Mouse (Mus musculus): ENCODE results near the gene Trim72. TPM values are rescaled to one million over a fixed set of nuclear protein-coding genes. Genes with fewer than 3 reads are reported as not detected.
"Not testable (repeated sequence)": the region's sequence is repeated elsewhere in the genome, so short reads cannot be mapped to it uniquely, and the experiment has no call there.

Trim72 gene
- polyA plus RNA-seq, 1 experiment from 2014 or later = 0.40 TPM

- H3K9ac ChIP-seq (replicated peaks) = no peak overlapping the region
- H3K27ac ChIP-seq (replicated peaks) = no peak overlapping the region
- no peaks in the 10 kb centered on the region for H3K36me3 ChIP-seq
- no peak overlapping the region for H3K4me3 ChIP-seq (replicated peaks)
- no peak for ATAC-seq (ENCODE audit: low FRiP score)
- no peak overlapping the region for H3K4me2 ChIP-seq
- no peaks in the 10 kb centered on the region for H3K4me1 ChIP-seq
- 93% methylated on average over 3 of the region's 3 CpGs for WGBS
- no peaks in the 10 kb centered on the region for H3K9me3 ChIP-seq (replicated peaks)
- no peaks in the 10 kb centered on the region for H3K27me3 ChIP-seq (replicated peaks)
Observed at GRCm38 (mm10) chr7:128032989-128033293, 29.2 kb downstream of the Trim72 start.

DNA sequence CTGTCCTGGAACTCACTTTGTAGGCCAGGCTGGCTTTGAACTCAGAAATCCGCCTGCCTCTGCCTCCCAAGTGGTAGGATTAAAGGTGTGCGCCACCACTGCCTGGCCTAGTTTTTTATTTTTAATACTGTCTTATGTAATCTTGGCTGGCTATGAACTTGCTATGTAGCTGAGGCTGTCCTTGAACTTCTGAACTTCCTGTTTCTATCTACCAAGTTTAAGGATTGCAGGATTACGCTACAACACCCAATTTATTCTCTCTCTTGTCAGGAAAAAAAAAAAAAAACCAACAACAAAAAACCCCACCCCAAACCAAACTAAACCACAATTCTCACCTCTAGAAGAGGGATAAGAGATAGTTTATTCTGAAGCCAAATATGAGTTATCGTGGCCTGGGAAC is 29.9 kb downstream of the Trim72 start:
- WGBS = 93% methylated on average over 4 of the region's 4 CpGs
- H3K27ac ChIP-seq (replicated peaks) = no peak overlapping the region
- H3K4me2 ChIP-seq = no peak overlapping the region
- no peaks in the 10 kb centered on the region for H3K9me3 ChIP-seq (replicated peaks)
- H3K4me1 ChIP-seq = no peaks in the 10 kb centered on the region
- H3K27me3 ChIP-seq (replicated peaks) = no peaks in the 10 kb centered on the region
- H3K36me3 ChIP-seq = no peaks in the 10 kb centered on the region
- H3K4me3 ChIP-seq (replicated peaks) = no peak overlapping the region
- H3K9ac ChIP-seq (replicated peaks) = no peak overlapping the region
- ATAC-seq (ENCODE audit: low FRiP score) = no peak

DNA sequence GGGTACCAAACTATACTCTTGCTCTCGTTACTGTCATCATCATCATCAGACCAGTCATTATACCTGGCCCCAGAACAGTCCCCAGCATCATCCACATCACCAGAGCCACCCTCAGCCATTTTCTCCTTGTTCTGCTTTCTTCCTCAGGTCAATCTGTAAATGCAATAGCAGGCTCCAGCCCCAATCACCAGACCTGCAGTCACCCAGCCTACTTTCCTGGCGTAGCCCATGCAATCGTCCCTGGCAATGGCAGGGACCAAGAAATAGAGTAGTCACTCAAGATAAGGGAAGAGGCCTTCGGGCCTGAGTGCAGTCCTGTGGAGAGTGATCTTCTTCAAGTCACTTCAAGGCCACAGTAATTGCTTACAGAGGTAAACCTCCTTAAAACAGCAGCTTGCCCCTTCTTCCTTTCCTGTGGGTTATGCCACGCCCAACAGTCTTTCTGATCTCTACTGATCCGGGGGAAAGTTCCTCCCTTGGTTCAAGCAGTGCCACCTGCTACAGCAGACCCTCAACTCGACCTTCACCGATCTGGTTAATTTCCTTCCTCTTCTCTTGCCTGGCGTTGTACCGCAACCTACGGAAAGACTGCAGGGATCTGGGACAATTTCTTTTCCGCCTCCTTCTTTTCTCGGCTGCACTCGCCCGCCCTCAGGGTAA is 38.5 kb downstream of the Trim72 start:
- not testable (repeated sequence) for H3K27ac ChIP-seq (replicated peaks); ATAC-seq (ENCODE audit: low FRiP score); H3K4me3 ChIP-seq (replicated peaks); H3K9me3 ChIP-seq (replicated peaks); H3K4me2 ChIP-seq; H3K4me1 ChIP-seq; H3K9ac ChIP-seq (replicated peaks); H3K36me3 ChIP-seq; H3K27me3 ChIP-seq (replicated peaks)
- WGBS = 80% methylated on average over 15 of the region's 15 CpGs

DNA sequence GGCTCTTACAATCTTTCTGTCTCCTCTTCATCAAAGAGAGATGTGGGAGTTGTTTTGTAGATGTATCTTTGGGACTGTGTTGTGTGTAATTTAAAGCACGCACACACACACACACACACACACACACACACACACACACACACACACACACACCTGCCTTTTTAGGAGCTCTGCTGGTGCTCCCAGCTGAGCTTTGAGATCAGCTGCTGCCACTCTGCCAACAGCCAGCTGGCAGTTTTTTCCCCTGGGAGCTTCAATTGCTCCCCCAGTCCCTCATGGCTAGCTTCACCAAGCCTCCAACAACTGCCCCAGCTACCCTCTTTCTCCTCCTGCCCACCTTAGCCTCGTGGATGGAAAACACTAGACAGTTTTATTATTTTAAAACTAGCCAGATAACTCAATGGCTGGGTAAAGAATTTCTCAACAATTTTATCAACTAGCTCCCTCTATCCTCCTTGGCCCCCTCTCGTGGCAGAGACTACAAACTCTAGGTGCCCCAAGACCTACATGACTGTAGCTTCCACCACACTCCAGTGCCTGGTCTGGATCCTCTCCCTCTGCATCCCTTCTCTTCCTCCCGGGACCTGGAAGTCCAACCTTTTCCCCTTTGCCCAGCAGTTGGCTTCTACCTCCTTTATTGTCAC is 40.5 kb downstream of the Trim72 start:
- H3K4me1 ChIP-seq = no peaks in the 10 kb centered on the region
- H3K36me3 ChIP-seq = no peaks in the 10 kb centered on the region
- WGBS = 81% methylated on average over 4 of the region's 4 CpGs
- no peak for ATAC-seq (ENCODE audit: low FRiP score)
- no peak overlapping the region for H3K4me2 ChIP-seq
- no peak overlapping the region for H3K4me3 ChIP-seq (replicated peaks)
- H3K27me3 ChIP-seq (replicated peaks) = no peaks in the 10 kb centered on the region
- no peak overlapping the region for H3K27ac ChIP-seq (replicated peaks)
- no peaks in the 10 kb centered on the region for H3K9me3 ChIP-seq (replicated peaks)
- H3K9ac ChIP-seq (replicated peaks) = no peak overlapping the region

- no peaks in the 10 kb centered on the region for H3K27me3 ChIP-seq (replicated peaks)
- ATAC-seq (ENCODE audit: low FRiP score) = no peak
- no peaks in the 10 kb centered on the region for H3K4me1 ChIP-seq
- H3K9me3 ChIP-seq (replicated peaks) = no peaks in the 10 kb centered on the region
- no peak overlapping the region for H3K4me2 ChIP-seq
- no peaks in the 10 kb centered on the region for H3K36me3 ChIP-seq
- no peak overlapping the region for H3K27ac ChIP-seq (replicated peaks)
- H3K4me3 ChIP-seq (replicated peaks) = no peak overlapping the region
- 72% methylated on average over 2 of the region's 2 CpGs for WGBS
- no peak overlapping the region for H3K9ac ChIP-seq (replicated peaks)
Observed at GRCm38 (mm10) chr7:128045640-128046039, 41.9 kb downstream of the Trim72 start.

DNA sequence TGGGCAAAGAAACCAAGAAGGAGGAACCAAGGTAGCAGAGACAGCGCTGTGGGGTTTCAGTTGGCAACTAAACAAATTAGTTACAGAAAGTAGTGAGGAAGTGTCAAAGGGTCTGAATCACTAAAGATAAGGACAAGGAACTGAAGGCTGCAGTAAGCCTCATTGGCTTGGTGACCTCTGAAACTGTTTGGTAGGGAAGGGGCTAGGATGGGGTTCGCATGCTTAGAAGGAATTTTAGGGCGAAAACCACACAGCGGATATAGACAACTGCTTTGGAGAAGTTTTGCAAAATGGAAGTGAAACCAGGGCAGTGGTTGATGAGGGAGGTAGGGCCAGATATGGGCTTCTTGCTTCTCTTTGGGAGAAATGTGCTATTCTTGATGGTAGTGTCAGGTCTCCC is 45.1 kb downstream of the Trim72 start:
- Histone ChIP-seq H3K4me3 (replicated peaks) (no peak overlapping the region), H3K4me1 (no peaks in the 10 kb centered on the region), H3K9me3 (replicated peaks) (no peaks in the 10 kb centered on the region), H3K27me3 (replicated peaks) (no peaks in the 10 kb centered on the region), H3K36me3 (no peaks in the 10 kb centered on the region), H3K9ac (replicated peaks) (no peak overlapping the region), H3K4me2 (no peak overlapping the region), H3K27ac (replicated peaks) (no peak overlapping the region)
- WGBS = 93% methylated on average over 4 of the region's 4 CpGs
- no peak for ATAC-seq (ENCODE audit: low FRiP score)

GRCm38 (mm10) chr7:128049254-128049653 is 45.5 kb downstream of the Trim72 start:
- Histone ChIP-seq H3K4me1 (no peaks in the 10 kb centered on the region), H3K9me3 (replicated peaks) (no peaks in the 10 kb centered on the region), H3K4me2 (no peak overlapping the region), H3K4me3 (replicated peaks) (no peak overlapping the region), H3K36me3 (no peaks in the 10 kb centered on the region), H3K27me3 (replicated peaks) (no peaks in the 10 kb centered on the region), H3K9ac (replicated peaks) (no peak overlapping the region), H3K27ac (replicated peaks) (no peak overlapping the region)
- 88% methylated on average over 2 of the region's 2 CpGs for WGBS
- no peak for ATAC-seq (ENCODE audit: low FRiP score)

GRCm38 (mm10) chr7:128050739-128051138 is 47.0 kb downstream of the Trim72 start:
- ATAC-seq (ENCODE audit: low FRiP score) = no peak
- H3K27ac ChIP-seq (replicated peaks) = no peak overlapping the region
- no peaks in the 10 kb centered on the region for H3K9me3 ChIP-seq (replicated peaks)
- H3K4me1 ChIP-seq = no peaks in the 10 kb centered on the region
- no peak overlapping the region for H3K9ac ChIP-seq (replicated peaks)
- H3K4me2 ChIP-seq = no peak overlapping the region
- H3K27me3 ChIP-seq (replicated peaks) = no peaks in the 10 kb centered on the region
- no peak overlapping the region for H3K4me3 ChIP-seq (replicated peaks)
- no peaks in the 10 kb centered on the region for H3K36me3 ChIP-seq
- 70% methylated on average over 4 of the region's 4 CpGs for WGBS

DNA sequence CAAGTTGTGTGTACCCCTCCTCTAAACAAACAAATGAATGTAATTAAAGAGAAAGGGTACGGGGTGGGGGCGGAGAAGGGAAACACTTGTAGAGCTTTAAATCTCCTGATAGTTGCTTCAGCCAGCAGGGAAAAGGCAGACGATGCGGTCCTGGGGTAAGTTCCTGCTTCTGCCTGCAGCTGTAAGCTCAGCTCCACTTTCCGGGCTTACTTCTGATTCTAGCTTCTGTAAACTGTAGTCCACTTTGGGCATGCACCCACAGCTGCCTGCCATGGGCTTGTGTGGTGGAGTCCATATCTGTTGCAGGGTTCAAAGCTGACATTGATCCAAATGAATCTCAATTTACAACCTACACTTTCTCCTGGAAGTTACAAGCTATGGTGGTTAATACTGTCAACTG is 49.3 kb downstream of the Trim72 start:
- no peak overlapping the region for H3K27ac ChIP-seq (replicated peaks)
- no peaks in the 10 kb centered on the region for H3K36me3 ChIP-seq
- 76% methylated on average over 5 of the region's 5 CpGs for WGBS
- H3K27me3 ChIP-seq (replicated peaks) = no peaks in the 10 kb centered on the region
- no peak overlapping the region for H3K9ac ChIP-seq (replicated peaks)
- H3K4me1 ChIP-seq = no peaks in the 10 kb centered on the region
- H3K4me2 ChIP-seq = no peak overlapping the region
- H3K4me3 ChIP-seq (replicated peaks) = no peak overlapping the region
- no peak for ATAC-seq (ENCODE audit: low FRiP score)
- no peaks in the 10 kb centered on the region for H3K9me3 ChIP-seq (replicated peaks)

DNA sequence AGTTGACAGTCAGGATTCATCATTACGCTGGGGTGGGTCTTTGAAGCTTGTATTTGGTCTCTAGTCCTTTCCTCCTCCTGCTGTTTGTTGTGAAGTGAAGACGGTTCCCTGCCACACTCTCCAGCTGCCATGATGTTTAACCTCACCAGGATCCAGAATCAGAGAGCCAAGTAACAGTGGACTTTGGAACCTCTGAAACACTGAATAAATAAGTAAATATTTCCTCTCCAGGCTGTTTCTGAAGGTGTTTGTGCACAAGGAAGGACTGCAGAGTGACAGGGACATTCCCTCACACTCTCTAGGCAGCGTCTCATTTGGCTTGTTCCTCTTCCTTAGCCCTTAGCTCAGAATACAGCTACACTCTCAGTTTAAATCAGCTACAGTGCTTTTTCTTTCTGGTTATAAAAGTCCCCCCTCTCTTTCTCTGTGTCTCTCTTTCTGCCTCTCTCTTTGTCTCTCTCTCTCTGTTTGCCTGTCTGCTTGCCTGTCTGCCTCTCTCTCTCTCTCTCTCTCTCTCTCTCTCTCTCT is 53.2 kb downstream of the Trim72 start:
- 78% methylated on average over 3 of the region's 3 CpGs for WGBS
- no peak for ATAC-seq (ENCODE audit: low FRiP score)
- no peaks in the 10 kb centered on the region for H3K9me3 ChIP-seq (replicated peaks)
- no peak overlapping the region for H3K4me2 ChIP-seq
- H3K27me3 ChIP-seq (replicated peaks) = no peaks in the 10 kb centered on the region
- H3K36me3 ChIP-seq = no peaks in the 10 kb centered on the region
- H3K4me3 ChIP-seq (replicated peaks) = no peak overlapping the region
- no peak overlapping the region for H3K9ac ChIP-seq (replicated peaks)
- no peaks in the 10 kb centered on the region for H3K4me1 ChIP-seq
- no peak overlapping the region for H3K27ac ChIP-seq (replicated peaks)

- 83% methylated on average over 8 of the region's 8 CpGs for WGBS
- H3K27me3 ChIP-seq (replicated peaks) = no peaks in the 10 kb centered on the region
- no peaks in the 10 kb centered on the region for H3K9me3 ChIP-seq (replicated peaks)
- no peak overlapping the region for H3K4me2 ChIP-seq
- H3K36me3 ChIP-seq = no peaks in the 10 kb centered on the region
- H3K4me1 ChIP-seq = no peaks in the 10 kb centered on the region
- H3K27ac ChIP-seq (replicated peaks) = no peak overlapping the region
- no peak overlapping the region for H3K4me3 ChIP-seq (replicated peaks)
- ATAC-seq (ENCODE audit: low FRiP score) = no peak
- H3K9ac ChIP-seq (replicated peaks) = no peak overlapping the region
Observed at GRCm38 (mm10) chr7:128057860-128058259, 54.1 kb downstream of the Trim72 start.

DNA sequence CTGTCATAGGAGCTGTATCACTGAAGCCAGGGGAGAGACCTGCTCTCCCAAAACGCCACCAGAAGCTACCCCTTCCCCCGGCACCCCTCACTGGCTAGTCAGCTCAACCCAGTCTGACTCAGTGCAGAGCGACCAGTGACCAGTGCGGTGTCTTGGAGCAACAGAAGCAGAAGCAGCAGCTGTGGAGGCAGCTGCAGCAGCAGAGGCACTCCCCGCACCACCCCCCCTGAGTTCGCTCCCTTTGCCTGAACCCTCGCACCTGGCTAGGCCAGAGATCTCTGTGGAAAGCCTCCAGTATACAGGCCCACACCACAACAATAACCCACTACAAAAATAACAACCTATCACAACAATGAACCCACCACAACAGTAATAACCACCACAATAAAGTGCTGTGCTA is 54.8 kb downstream of the Trim72 start:
- ATAC-seq (ENCODE audit: low FRiP score) = no peak
- H3K9me3 ChIP-seq (replicated peaks) = no peaks in the 10 kb centered on the region
- H3K27me3 ChIP-seq (replicated peaks) = no peaks in the 10 kb centered on the region
- H3K4me2 ChIP-seq = no peak overlapping the region
- no peak overlapping the region for H3K9ac ChIP-seq (replicated peaks)
- H3K4me3 ChIP-seq (replicated peaks) = no peak overlapping the region
- no peaks in the 10 kb centered on the region for H3K4me1 ChIP-seq
- H3K36me3 ChIP-seq = no peaks in the 10 kb centered on the region
- H3K27ac ChIP-seq (replicated peaks) = no peak overlapping the region
- WGBS = 80% methylated on average over 7 of the region's 7 CpGs
